ENCODE assay signal across 7 mouse cellular contexts in the genomic region with DNA sequence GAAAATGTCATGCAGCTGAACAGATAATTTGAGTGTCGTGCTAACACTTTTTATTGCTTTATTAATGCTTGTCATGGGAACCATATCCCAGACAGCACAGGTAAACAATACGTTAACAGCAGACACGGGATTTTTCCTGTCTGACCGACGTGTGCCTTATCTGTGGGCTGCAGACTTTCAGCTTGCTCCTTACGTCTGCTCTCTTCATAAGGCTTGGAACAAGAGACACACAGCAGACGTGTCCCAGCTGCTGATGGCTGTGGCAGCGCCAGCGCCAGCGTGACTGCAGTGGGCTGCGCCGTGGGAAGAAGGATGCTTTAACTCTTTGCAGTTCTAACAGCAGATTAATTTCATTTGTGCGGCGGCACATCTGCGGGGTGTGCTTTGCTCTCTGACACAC.
A peak's percentile ranks its signal among the peaks of the same experiment; 100 is the strongest.
DNase-seq lines count a peak whose midpoint lies in the region; ATAC-seq lines count a peak whose summit lies in the region.

No protein-coding gene starts in this region.

- peak overlapping the region; percentile 51; the same call in 1 of the 2 replicates for H3K9ac ChIP-seq in embryonic facial prominence, embryonic 13.5 days
- H3K9ac ChIP-seq in limb, embryonic 12.5 days (replicated peaks) = no peak overlapping the region
- H3K9ac ChIP-seq in neural tube, embryonic 15.5 days (replicated peaks) = peak overlapping the region; percentile 31

- ATAC-seq in common myeloid progenitor, adult 5-6 weeks (replicated peaks; ENCODE audit: low read depth, poor library complexity, severe bottlenecking) = peak; percentile 37; the same call in 1 of the 2 replicates
- no peak for ATAC-seq in embryonic facial prominence, embryonic 13.5 days (ENCODE audit: insufficient number of reproducible peaks, insufficient read depth, low FRiP score, low TSS enrichment, low read depth)
- no peak for ATAC-seq in limb, embryonic 12.5 days (ENCODE audit: insufficient number of reproducible peaks, insufficient read depth, low FRiP score, low TSS enrichment, low read depth)
- peak; percentile 81 for ATAC-seq in neural tube, embryonic 15.5 days (ENCODE audit: low FRiP score)

- peak; percentile 66 for DNase-seq in heart, postnatal 4 days
- DNase-seq in cerebellum, adult 8-10 months = no peak
- DNase-seq in cerebellum, adult 11 months = no peak

- H3K27me3 ChIP-seq in embryonic facial prominence, embryonic 13.5 days = peaks cover 3% of the 10 kb centered on the region; the same call in 1 of the 2 replicates
- H3K27me3 ChIP-seq in limb, embryonic 12.5 days = no peaks in the 10 kb centered on the region
- H3K27me3 ChIP-seq in neural tube, embryonic 15.5 days (replicated peaks) = no peaks in the 10 kb centered on the region

- no peak overlapping the region for H3K4me3 ChIP-seq in embryonic facial prominence, embryonic 13.5 days
- no peak overlapping the region for H3K4me3 ChIP-seq in limb, embryonic 12.5 days (replicated peaks)
- peak overlapping the region; percentile 14 for H3K4me3 ChIP-seq in neural tube, embryonic 15.5 days (replicated peaks)

- H3K36me3 ChIP-seq in embryonic facial prominence, embryonic 13.5 days = no peaks in the 10 kb centered on the region
- no peaks in the 10 kb centered on the region for H3K36me3 ChIP-seq in limb, embryonic 12.5 days
- H3K36me3 ChIP-seq in neural tube, embryonic 15.5 days = no peaks in the 10 kb centered on the region

- no peaks in the 10 kb centered on the region for H3K9me3 ChIP-seq in embryonic facial prominence, embryonic 13.5 days
- no peaks in the 10 kb centered on the region for H3K9me3 ChIP-seq in limb, embryonic 12.5 days
- H3K9me3 ChIP-seq in neural tube, embryonic 15.5 days (replicated peaks) = no peaks in the 10 kb centered on the region

- H3K4me1 ChIP-seq in embryonic facial prominence, embryonic 13.5 days = peaks cover 44% of the 10 kb centered on the region
- H3K4me1 ChIP-seq in limb, embryonic 12.5 days (replicated peaks) = peaks cover 46% of the 10 kb centered on the region
- peaks cover 47% of the 10 kb centered on the region for H3K4me1 ChIP-seq in neural tube, embryonic 15.5 days

- no peak overlapping the region for H3K27ac ChIP-seq in embryonic facial prominence, embryonic 13.5 days
- H3K27ac ChIP-seq in limb, embryonic 12.5 days = 0 out of 2 replicates have a peak overlapping the region, but pooled peaks have one; percentile 17
- H3K27ac ChIP-seq in neural tube, embryonic 15.5 days (replicated peaks) = peak overlapping the region; percentile 74

- peak overlapping the region; percentile 44 for H3K4me2 ChIP-seq in embryonic facial prominence, embryonic 13.5 days
- peak overlapping the region; percentile 21 for H3K4me2 ChIP-seq in limb, embryonic 12.5 days
- peak overlapping the region; percentile 44 for H3K4me2 ChIP-seq in neural tube, embryonic 15.5 days

- 17% methylated on average over 15 of the region's 15 CpGs for WGBS in embryonic facial prominence, embryonic 13.5 days
- 23% methylated on average over 15 of the region's 15 CpGs for WGBS in limb, embryonic 12.5 days
- WGBS in neural tube, embryonic 15.5 days = 14% methylated on average over 15 of the region's 15 CpGs

Comparison
In these comparisons a context has a peak if more than half of its experiments do, and no peak if none do; other contexts are left out.
1. ATAC-seq: peak in common myeloid progenitor, adult 5-6 weeks (single experiment) and neural tube, embryonic 15.5 days (single experiment); none in embryonic facial prominence, embryonic 13.5 days (single experiment) and limb, embryonic 12.5 days (single experiment).
2. Peak in every context shown above with its lines, with median percentiles within 50 percentile points of each other: H3K4me2 ChIP-seq.